Mouse (Mus musculus): Measurements from ENCODE around the gene Tssk3.
A peak's percentile ranks its signal among the peaks of the same experiment; 100 is the strongest.
"Not testable (repeated sequence)": the region's sequence is repeated elsewhere in the genome, so short reads cannot be mapped to it uniquely, and the experiment has no call there.

Gene Tssk3

DNA sequence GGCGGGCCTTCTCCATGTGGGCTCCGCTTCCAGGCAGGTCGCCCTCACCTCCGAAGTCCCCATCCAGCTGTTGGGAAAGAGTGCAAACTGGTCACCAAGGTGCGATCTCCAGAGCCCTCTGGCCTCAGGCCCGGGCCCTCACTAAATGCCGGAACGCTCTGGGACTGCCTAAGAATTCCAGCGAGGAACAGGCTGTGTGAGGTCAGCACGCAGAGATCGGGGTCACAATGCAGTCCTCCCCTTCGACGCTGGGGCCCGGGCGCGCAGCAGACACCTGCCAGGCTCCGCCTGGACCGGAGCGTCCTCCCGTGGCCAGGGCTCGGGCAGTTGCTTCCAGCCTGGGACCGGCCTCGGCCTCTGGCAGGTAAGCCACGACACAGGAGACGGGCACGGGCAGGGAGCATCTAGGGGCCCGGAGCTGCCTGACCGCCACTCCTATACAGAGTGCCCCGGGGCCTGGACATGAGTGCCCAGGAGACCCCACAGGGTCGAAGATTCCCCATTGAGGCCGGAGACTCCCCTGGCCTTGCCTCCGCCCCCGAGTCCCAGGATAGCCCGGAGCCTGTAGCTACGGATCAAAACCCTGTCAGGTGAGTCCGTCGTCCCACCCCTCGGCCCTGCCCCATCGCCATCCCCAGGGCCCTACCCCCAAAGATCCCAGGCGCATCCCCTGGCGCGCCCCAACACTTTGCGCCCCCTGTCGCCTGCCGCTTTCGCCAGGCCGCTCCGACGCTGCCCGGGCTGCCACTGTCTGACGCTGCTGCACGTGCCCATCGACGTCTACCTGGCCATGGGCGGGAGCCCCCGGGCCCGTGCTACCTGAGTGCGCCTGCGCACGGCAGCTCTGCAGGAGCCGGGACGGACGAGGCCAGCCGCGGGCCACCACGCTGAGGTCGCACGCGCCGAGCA, at the start of gene Tssk3, which contains the start of gene Fam229a:
TSS of gene Tssk3 (minus strand) at position 51 of the 909 bp plus-strand sequence.
TSS of gene Fam229a (plus strand) at position 219 of the 909 bp plus-strand sequence.
- DNase-seq (ENCODE audit: low read depth, low spot score): no peak

DNA sequence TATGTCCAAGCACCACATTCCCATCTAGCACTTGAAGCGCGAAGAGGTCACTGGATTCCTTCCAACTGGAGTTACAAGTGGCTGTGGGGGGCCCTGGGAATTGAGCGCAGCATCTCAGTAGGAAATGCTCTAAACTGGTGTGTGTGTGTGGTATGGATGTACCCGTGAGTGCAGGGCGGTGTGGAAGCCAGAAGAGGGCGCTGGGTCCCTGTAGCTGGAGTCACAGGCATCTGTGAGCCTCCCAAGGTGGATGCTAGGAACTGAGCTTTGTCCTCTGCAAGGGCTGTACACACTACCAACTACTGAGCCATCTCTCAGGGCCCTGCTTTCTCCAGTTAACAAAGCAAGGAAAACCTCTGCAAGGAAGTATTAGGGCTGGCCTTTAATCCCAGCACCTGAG, 49.2 kb upstream of the Tssk3 start:
- DNase-seq (ENCODE audit: low read depth, low spot score): peak; percentile 68

DNA sequence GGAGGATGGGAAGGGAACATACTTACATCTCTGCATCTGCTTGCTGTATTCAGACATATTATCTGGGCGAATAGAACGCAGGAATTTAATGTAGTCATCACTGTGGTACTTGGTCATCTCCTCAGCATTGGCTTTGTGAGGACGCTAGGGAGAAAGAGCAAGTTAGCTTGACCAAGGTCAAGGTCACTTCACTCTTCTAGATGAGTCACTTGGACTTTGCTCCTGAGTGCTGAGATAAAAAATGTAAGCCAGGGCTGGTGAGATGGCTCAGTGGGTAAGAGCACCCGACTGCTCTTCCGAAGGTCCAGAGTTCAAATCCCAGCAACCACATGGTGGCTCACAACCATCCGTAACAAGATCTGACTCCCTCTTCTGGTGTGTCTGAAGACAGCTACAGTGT, 38.1 kb upstream of the Tssk3 start:
- DNase-seq (ENCODE audit: low read depth, low spot score): not testable (repeated sequence)

- no peak for DNase-seq (ENCODE audit: low read depth, low spot score)
These were observed 35.1 kb upstream of the Tssk3 start for GRCm38 (mm10) chr4:129525889-129526288.

- DNase-seq (ENCODE audit: low read depth, low spot score): peak; percentile 45
These were observed 34.5 kb upstream of the Tssk3 start for GRCm38 (mm10) chr4:129525338-129525737.

GRCm38 (mm10) chr4:129518519-129518918, 27.7 kb upstream of the Tssk3 start:
- DNase-seq (ENCODE audit: low read depth, low spot score): no peak

DNA sequence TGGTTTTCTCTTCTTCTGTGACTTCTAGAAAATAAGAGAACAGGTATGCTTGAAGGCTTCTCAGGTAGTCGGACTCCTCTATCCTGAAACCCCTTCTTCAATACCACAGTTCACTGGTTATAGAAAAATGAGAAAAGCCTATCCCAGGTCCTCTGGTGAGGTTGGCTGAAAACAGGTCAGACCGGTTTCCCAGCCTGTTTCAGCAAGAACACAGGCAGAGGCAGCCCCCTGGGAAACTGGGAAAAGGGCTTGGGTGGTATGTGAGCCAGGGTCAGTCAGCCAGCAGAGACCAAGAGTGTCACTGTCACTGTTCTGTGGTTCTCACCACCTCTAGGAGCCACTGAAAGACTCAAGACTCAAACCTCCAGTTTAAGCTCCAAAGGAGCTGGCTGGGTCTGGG, 26.1 kb upstream of the Tssk3 start:
- no peak for DNase-seq (ENCODE audit: low read depth, low spot score)

GRCm38 (mm10) chr4:129514300-129514898, 23.6 kb upstream of the Tssk3 start:
- peak; percentile 85 for DNase-seq (ENCODE audit: low read depth, low spot score)

GRCm38 (mm10) chr4:129513891-129514290, 23.1 kb upstream of the Tssk3 start:
- DNase-seq (ENCODE audit: low read depth, low spot score): no peak

- DNase-seq (ENCODE audit: low read depth, low spot score): peak; percentile 90
These were observed 22.4 kb upstream of the Tssk3 start, which contains the start of gene Marcksl1 for GRCm38 (mm10) chr4:129513086-129513767. TSS of gene Marcksl1 (plus strand) at chr4:129513581.

DNA sequence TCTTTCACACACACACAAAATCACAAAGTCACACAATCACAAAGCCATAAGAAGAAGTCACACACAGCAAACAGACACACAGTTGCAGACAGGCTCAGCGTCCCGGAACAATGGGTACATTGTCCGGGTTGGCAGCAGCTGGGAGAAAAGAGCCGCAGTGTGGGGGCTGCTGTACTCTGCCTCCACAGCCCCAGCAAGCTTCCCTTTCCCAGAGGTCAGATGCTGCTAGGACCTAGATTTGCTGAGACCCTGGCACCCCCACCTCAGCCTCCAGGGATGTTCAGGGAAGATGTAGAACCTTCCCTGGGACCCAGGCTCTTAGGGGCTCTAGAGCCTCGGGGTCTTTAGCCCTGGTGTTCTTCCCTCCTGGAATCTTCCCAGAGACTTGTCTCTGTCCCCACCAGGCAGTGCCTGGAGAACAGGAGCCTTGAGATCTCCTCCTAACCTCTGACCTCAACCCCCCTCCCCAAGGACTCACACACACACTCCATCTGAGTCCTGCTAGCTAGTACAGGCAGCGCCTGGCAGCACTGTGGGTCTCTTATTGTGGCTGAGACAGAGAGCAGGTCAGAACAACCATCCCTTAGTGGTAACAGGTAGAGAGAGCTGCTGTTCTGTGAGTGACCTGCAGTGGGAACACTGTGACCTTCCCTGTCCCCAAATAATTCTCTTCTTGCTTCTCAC, 20.7 kb upstream of the Tssk3 start:
- no peak for DNase-seq (ENCODE audit: low read depth, low spot score)

DNA sequence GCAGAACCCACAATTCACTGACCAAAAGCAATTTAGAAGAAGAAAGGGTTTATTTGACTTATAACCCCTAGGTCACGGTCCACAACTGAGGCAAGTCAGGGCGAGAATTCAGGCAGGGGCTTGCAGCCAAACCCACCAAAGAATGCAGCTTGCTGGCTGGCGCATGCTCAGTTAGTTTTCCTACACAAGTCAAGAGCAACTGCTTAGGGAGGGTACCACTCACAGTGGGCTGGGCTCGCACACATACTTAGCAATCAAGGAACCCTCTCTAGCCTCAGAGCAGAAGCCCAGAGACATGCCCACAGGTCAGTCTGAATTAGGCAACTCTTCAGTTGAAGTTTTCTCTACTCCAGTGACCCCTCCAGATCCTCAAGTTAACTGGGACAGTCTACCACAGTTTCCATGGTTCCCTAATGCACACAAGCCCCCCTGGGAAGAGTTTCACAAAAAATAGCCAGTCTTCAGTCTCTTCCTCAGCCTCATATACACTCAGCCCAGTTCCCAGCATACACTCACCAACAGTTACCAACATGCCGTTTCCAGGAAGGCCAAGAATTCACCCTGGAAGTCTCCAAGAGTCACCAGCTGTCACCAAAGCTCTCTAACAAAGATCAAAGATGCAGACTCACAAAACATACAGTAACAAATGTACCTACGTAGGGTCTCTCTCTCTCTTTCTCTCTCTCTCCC, 20.0 kb upstream of the Tssk3 start:
- DNase-seq (ENCODE audit: low read depth, low spot score): no peak

- no peak for DNase-seq (ENCODE audit: low read depth, low spot score)
These were observed 18.8 kb upstream of the Tssk3 start for GRCm38 (mm10) chr4:129509650-129510049.

- no peak for DNase-seq (ENCODE audit: low read depth, low spot score)
These were observed 18.2 kb upstream of the Tssk3 start for GRCm38 (mm10) chr4:129508834-129509600.

DNA sequence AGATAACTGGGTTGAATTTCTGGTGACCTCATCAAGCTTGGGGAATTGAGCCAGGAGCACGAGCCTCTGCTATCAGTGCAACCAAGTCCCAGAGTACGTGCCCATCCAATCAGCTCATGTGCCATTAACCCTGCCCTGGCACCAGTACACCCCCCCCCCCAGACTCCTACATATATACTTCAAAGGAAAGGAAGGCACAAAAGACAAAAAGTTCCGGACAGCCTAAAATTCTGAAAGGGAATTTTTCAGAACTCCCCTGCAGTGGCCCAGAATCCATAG, 17.4 kb upstream of the Tssk3 start:
- no peak for DNase-seq (ENCODE audit: low read depth, low spot score)

GRCm38 (mm10) chr4:129507434-129508236, 16.8 kb upstream of the Tssk3 start:
- peak; percentile 52 for DNase-seq (ENCODE audit: low read depth, low spot score)

- DNase-seq (ENCODE audit: low read depth, low spot score): no peak
These were observed 14.7 kb upstream of the Tssk3 start for GRCm38 (mm10) chr4:129505511-129505910.

DNA sequence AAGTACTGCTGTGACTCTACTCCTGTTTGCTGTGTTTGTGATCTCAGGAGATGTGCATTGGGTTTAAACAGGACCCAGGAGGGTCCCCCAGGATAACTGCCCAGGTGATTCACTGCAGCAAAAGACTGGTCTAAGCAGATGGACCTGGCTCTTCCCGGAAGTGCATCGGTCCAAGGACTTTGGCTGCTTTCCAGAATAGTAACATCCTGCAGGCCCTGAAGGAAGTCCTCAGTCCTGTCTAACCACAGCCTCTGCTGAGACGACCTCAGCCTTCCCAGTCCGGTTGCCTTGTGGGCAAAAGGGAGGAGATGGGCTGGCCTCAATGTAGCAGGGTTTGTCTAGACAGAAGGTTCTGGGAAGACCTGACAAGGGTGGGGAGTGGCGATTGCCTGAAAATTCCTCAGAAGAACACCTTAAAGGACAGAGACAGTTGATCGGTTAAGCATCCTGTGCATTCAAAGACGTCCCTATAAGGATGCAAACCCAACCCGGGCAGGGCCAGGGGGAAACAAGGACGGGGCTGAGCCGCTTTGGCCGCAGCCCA, 12.2 kb upstream of the Tssk3 start:
- no peak for DNase-seq (ENCODE audit: low read depth, low spot score)

DNA sequence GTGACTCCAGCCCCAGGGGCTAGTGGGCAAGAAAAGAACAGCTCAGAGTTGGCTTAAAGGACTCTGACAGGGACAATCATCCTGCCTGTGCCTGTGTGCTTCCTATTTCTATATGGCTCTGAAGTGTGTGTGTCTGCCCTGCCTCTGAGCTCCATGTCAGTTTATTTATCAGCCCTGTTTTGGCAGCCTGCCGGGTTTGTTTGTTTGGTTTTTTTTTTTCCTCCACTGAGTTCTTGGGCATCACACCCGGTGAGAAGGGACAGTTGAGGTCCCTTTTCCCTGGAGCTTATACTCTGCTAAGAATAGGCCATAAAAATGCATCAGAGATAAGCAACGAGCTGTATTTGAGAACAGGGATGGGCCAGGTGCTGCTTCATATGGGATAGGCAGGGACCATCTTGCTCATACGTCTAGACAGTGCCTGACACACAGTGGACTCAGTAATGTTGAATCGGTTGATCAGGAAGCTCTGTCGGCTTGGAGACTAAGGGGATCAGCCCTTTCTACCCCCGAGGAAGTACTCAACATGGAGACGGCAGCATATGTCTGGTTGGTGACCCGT, 11.6 kb upstream of the Tssk3 start:
- DNase-seq (ENCODE audit: low read depth, low spot score): no peak

All from A20 (cell line).